Mouse (Mus musculus): ENCODE measurements around the gene Hsd17b6.

DNA sequence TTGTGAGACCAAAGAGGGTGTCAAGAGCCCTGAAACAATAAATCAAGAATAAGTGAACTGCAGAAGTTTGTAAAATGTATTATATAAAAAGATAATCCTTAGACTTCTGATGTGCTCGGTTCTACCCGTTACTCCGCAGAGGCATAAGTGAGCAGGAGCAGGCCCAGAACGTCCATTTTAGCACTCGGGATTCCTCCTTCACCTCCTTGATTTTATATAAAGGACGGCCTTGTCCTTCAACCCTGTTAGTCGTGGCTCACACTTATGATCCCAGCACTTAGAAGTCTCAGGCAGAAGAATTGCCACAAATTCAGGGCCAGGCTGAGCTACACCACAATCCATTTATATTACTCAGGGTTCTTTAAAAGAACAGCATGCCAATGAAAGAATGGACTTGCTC is 22.5 kb upstream of the Hsd17b6 start:
- no peak for TF ChIP-seq GATA1 (IDR thresholded peaks at IDR 0.05; ENCODE audit: borderline replicate concordance, low read length)
- no peak for TF ChIP-seq FLI1 (IDR thresholded peaks at IDR 0.05; ENCODE audit: low read length)

Data from megakaryocyte, embryonic 14.5 days (primary cell).